Comparison of ENCODE assay signal across 8 mouse cellular contexts in genomic region chr19:42315914-42316313, GRCm38 (mm10).
DNase-seq lines count a peak whose midpoint lies in the region; ATAC-seq and TF ChIP-seq lines count a peak whose summit lies in the region.

No protein-coding gene starts in this region.

- peak; percentile 99 for TF ChIP-seq CTCF in hindbrain, postnatal 0 days (IDR thresholded peaks at IDR 0.05; ENCODE audit: low read depth)
- peak; percentile 86; the same call in 1 of the 2 replicates for TF ChIP-seq CTCF in small intestine, adult 2 months (IDR thresholded peaks at IDR 0.05; ENCODE audit: extremely low read depth, insufficient read length, insufficient replicate concordance, low read depth, low read length)

- WGBS in hindbrain, postnatal 0 days, result 0% methylated on average over 1 of the region's 1 CpGs
- 20% methylated on average over 1 of the region's 1 CpGs for WGBS in midbrain, embryonic 10.5 days
- 8% methylated on average over 1 of the region's 1 CpGs for WGBS in small intestine, adult 2 months

- no peak for TF ChIP-seq POLR2A in small intestine, adult 2 months (IDR thresholded peaks at IDR 0.05; ENCODE audit: low read depth, low read length)

- H3K27ac ChIP-seq in hindbrain, postnatal 0 days, result peak overlapping the region; percentile 67; the same call in 1 of the 2 replicates
- H3K27ac ChIP-seq in midbrain, embryonic 10.5 days (replicated peaks), result no peak overlapping the region; the same call in 1 of the 2 replicates
- H3K27ac ChIP-seq in small intestine, adult 2 months (ENCODE audit: insufficient read depth, low read depth, low read length), result no peak overlapping the region

- H3K4me3 ChIP-seq in hindbrain, postnatal 0 days (ENCODE audit: low read length), result no peak overlapping the region
- no peak overlapping the region for H3K4me3 ChIP-seq in midbrain, embryonic 10.5 days
- no peak overlapping the region for H3K4me3 ChIP-seq in small intestine, adult 2 months (ENCODE audit: low read depth, low read length)

- H3K4me1 ChIP-seq in hindbrain, postnatal 0 days (ENCODE audit: insufficient read depth, low read length), result peaks cover 44% of the 10 kb centered on the region
- H3K4me1 ChIP-seq in midbrain, embryonic 10.5 days, result peaks cover 39% of the 10 kb centered on the region
- no peaks in the 10 kb centered on the region for H3K4me1 ChIP-seq in small intestine, adult 2 months (ENCODE audit: control insufficient read depth, insufficient read depth, insufficient read length, low read length)

- no peak overlapping the region for H3K4me2 ChIP-seq in hindbrain, postnatal 0 days (ENCODE audit: low read depth, low read length)

- ATAC-seq in hindbrain, postnatal 0 days, result peak; percentile 65
- no peak for ATAC-seq in monocyte, adult 5-6 weeks (replicated peaks; ENCODE audit: insufficient number of reproducible peaks, low FRiP score, low TSS enrichment, poor library complexity, severe bottlenecking)

- no peaks in the 10 kb centered on the region for H3K27me3 ChIP-seq in hindbrain, postnatal 0 days (ENCODE audit: insufficient read depth, low read length)
- H3K27me3 ChIP-seq in midbrain, embryonic 10.5 days (ENCODE audit: low read depth, poor library complexity, severe bottlenecking), result peaks cover 40% of the 10 kb centered on the region
- no peaks in the 10 kb centered on the region for H3K27me3 ChIP-seq in small intestine, adult 2 months (ENCODE audit: control insufficient read depth, insufficient read depth, low read length)

- H3K36me3 ChIP-seq in hindbrain, postnatal 0 days (ENCODE audit: insufficient read depth, low read length), result no peaks in the 10 kb centered on the region
- no peaks in the 10 kb centered on the region for H3K36me3 ChIP-seq in midbrain, embryonic 10.5 days
- no peaks in the 10 kb centered on the region for H3K36me3 ChIP-seq in small intestine, adult 2 months (ENCODE audit: control insufficient read depth, insufficient read depth, low read length)

- no peaks in the 10 kb centered on the region for H3K9me3 ChIP-seq in hindbrain, postnatal 0 days (ENCODE audit: low read length)
- no peaks in the 10 kb centered on the region for H3K9me3 ChIP-seq in midbrain, embryonic 10.5 days (replicated peaks)

- no peak overlapping the region for H3K9ac ChIP-seq in hindbrain, postnatal 0 days (replicated peaks; ENCODE audit: low read length)

- peak; percentile 18 for DNase-seq in T-cell, adult 2 months (ENCODE audit: low spot score)
- peak; percentile 60 for DNase-seq in cerebellum, adult 9-11 months
- peak; percentile 83 to 90 for DNase-seq in frontal cortex, postnatal 14 days (ENCODE audit: low spot score in 2 of 2)
- DNase-seq in hindbrain, postnatal 0 days (ENCODE audit: low spot score), result peak; percentile 93
- DNase-seq in left cerebral cortex, adult 18-20 months (ENCODE audit: low spot score in 2 of 2), result peak; percentile 91 to 96
- peak; percentile 82 for DNase-seq in midbrain, embryonic 10.5 days (ENCODE audit: low spot score)

Comparison
In these comparisons a context has a peak if more than half of its experiments do, and no peak if none do; other contexts are left out.
1. DNase-seq: peak in every context shown above with its lines; median percentile 94 in left cerebral cortex, adult 18-20 months; 93 in hindbrain, postnatal 0 days; 86 in frontal cortex, postnatal 14 days; 82 in midbrain, embryonic 10.5 days; 60 in cerebellum, adult 9-11 months; 18 in T-cell, adult 2 months.